Mouse (Mus musculus): ENCODE results near the gene Sobp. TPM values are rescaled to one million over a fixed set of nuclear protein-coding genes. Genes with fewer than 3 reads are reported as not detected.

Gene Sobp
- total RNA-seq, 2 experiments from 2014 or later = 83.3 to 83.8 TPM

- TF ChIP-seq CTCF (conservative IDR thresholded peaks at IDR 0.05) = peak; percentile 73
- H3K27ac ChIP-seq = no peak overlapping the region
- no peak for DNase-seq (ENCODE audit: low spot score in 2 of 2)
- H3K4me3 ChIP-seq = no peak overlapping the region
Observed at GRCm38 (mm10) chr10:42987594-42988052, 186.7 kb downstream of the Sobp start.

- no peak overlapping the region for H3K27ac ChIP-seq
Observed at GRCm38 (mm10) chr10:42984886-42985285, 189.4 kb downstream of the Sobp start.

GRCm38 (mm10) chr10:42980999-42981757 is 193.2 kb downstream of the Sobp start:
- peak; percentile 66 for TF ChIP-seq CTCF (conservative IDR thresholded peaks at IDR 0.05)
- no peak overlapping the region for H3K27ac ChIP-seq
- no peak overlapping the region for H3K4me3 ChIP-seq
- no peak for DNase-seq (ENCODE audit: low spot score in 2 of 2)

More at GRCm38 (mm10) chr10:42984886-42985285, 189.4 kb downstream of the Sobp start:
- no peak for DNase-seq (ENCODE audit: low spot score in 2 of 2)
- TF ChIP-seq CTCF (conservative IDR thresholded peaks at IDR 0.05) = no peak
- no peak overlapping the region for H3K4me3 ChIP-seq

- Histone ChIP-seq H3K4me3 (no peak overlapping the region), H3K27ac (no peak overlapping the region)
- no peak for TF ChIP-seq CTCF (conservative IDR thresholded peaks at IDR 0.05)
- DNase-seq (ENCODE audit: low spot score in 2 of 2) = no peak
Observed at GRCm38 (mm10) chr10:42978346-42978745, 196.0 kb downstream of the Sobp start.

GRCm38 (mm10) chr10:42976577-42976976 is 197.8 kb downstream of the Sobp start:
- no peak for DNase-seq (ENCODE audit: low spot score in 2 of 2)
- Histone ChIP-seq H3K4me3 (no peak overlapping the region), H3K27ac (no peak overlapping the region)
- TF ChIP-seq CTCF (conservative IDR thresholded peaks at IDR 0.05) = no peak

- Histone ChIP-seq H3K4me3 (no peak overlapping the region), H3K27ac (no peak overlapping the region)
- no peak for TF ChIP-seq CTCF (conservative IDR thresholded peaks at IDR 0.05)
- no peak for DNase-seq (ENCODE audit: low spot score in 2 of 2)
Observed at GRCm38 (mm10) chr10:42973537-42973936, 200.8 kb downstream of the Sobp start.

GRCm38 (mm10) chr10:42972504-42973172 is 201.7 kb downstream of the Sobp start:
- DNase-seq (ENCODE audit: low spot score in 2 of 2) = peak in 1 of 2 experiments; percentile 55
- no peak overlapping the region for H3K4me3 ChIP-seq
- TF ChIP-seq CTCF (conservative IDR thresholded peaks at IDR 0.05) = peak; percentile 81
- H3K27ac ChIP-seq = no peak overlapping the region

GRCm38 (mm10) chr10:42968332-42968731 is 206.0 kb downstream of the Sobp start:
- no peak overlapping the region for H3K27ac ChIP-seq
- H3K4me3 ChIP-seq = no peak overlapping the region
- TF ChIP-seq CTCF (conservative IDR thresholded peaks at IDR 0.05) = no peak
- no peak for DNase-seq (ENCODE audit: low spot score in 2 of 2)

- Histone ChIP-seq H3K27ac (no peak overlapping the region), H3K4me3 (no peak overlapping the region)
- DNase-seq (ENCODE audit: low spot score in 2 of 2) = no peak
- TF ChIP-seq CTCF (conservative IDR thresholded peaks at IDR 0.05) = no peak
Observed at GRCm38 (mm10) chr10:42963061-42963460, 211.3 kb downstream of the Sobp start.

GRCm38 (mm10) chr10:42962655-42963054 is 211.7 kb downstream of the Sobp start:
- Histone ChIP-seq H3K27ac (no peak overlapping the region), H3K4me3 (no peak overlapping the region)
- DNase-seq (ENCODE audit: low spot score in 2 of 2) = no peak
- no peak for TF ChIP-seq CTCF (conservative IDR thresholded peaks at IDR 0.05)

- no peak for TF ChIP-seq CTCF (conservative IDR thresholded peaks at IDR 0.05)
- H3K4me3 ChIP-seq = no peak overlapping the region
- no peak overlapping the region for H3K27ac ChIP-seq
- no peak for DNase-seq (ENCODE audit: low spot score in 2 of 2)
Observed at GRCm38 (mm10) chr10:42962181-42962601, 212.1 kb downstream of the Sobp start.

- Histone ChIP-seq H3K27ac (peak overlapping the region; percentile 80; the same call in 1 of the 2 replicates), H3K4me3 (no peak overlapping the region)
- no peak for TF ChIP-seq CTCF (conservative IDR thresholded peaks at IDR 0.05)
- no peak for DNase-seq (ENCODE audit: low spot score in 2 of 2)
Observed at GRCm38 (mm10) chr10:42961771-42962170, 212.6 kb downstream of the Sobp start.

GRCm38 (mm10) chr10:42958686-42959085 is 215.6 kb downstream of the Sobp start:
- no peak for DNase-seq (ENCODE audit: low spot score in 2 of 2)
- no peak for TF ChIP-seq CTCF (conservative IDR thresholded peaks at IDR 0.05)
- Histone ChIP-seq H3K4me3 (no peak overlapping the region), H3K27ac (no peak overlapping the region)

Measured in layer of hippocampus, adult 2 months (tissue).